Mouse (Mus musculus) hindbrain, embryonic 13.5 days (tissue): ENCODE data around the gene Spata31d1b. TPM values are rescaled to one million over a fixed set of nuclear protein-coding genes. Genes with fewer than 3 reads are reported as not detected.
"Not testable (repeated sequence)": the region's sequence is repeated elsewhere in the genome, so short reads cannot be mapped to it uniquely, and the experiment has no call there.

Experiments used
- ATAC-seq: fragments of 200-750 bp; cut with Nextera tagmentation; 2 replicates; pipeline ENCODE4 v1.8.0; 2017; ENCODE audit warnings: moderate TSS enrichment; ENCODE audit not compliant: low FRiP score
- H3K27ac ChIP-seq: fragments of 300-500 bp; sonication (generic); 2 replicates; pipeline ENCODE4 v1.5.1; 2015; ENCODE audit warnings: inconsistent platforms, mild to moderate bottlenecking, moderate library complexity
- H3K27me3 ChIP-seq: fragments of 300-500 bp; sonication (generic); 2 replicates; pipeline ENCODE4 v1.6.1; 2015; ENCODE audit warnings: mild to moderate bottlenecking, inconsistent platforms
- H3K36me3 ChIP-seq: fragments of 300-500 bp; sonication (generic); 2 replicates; pipeline ENCODE4 v1.6.1; 2015; ENCODE audit warnings: mild to moderate bottlenecking, inconsistent platforms
- H3K4me1 ChIP-seq: fragments of 300-500 bp; sonication (generic); replicated peaks from 2 replicates; pipeline ENCODE4 v1.6.1; 2015; ENCODE audit warnings: inconsistent platforms
- H3K4me2 ChIP-seq: fragments of 300-500 bp; sonication (generic); 2 replicates; pipeline ENCODE4 v1.6.1; 2015; ENCODE audit warnings: inconsistent platforms, mild to moderate bottlenecking, moderate library complexity
- H3K4me3 ChIP-seq: fragments of 300-500 bp; sonication (generic); 2 replicates; pipeline ENCODE4 v1.5.1; 2015; ENCODE audit warnings: mild to moderate bottlenecking, inconsistent platforms
- H3K9ac ChIP-seq: fragments of 300-500 bp; sonication (generic); 2 replicates; pipeline ENCODE4 v1.6.1; 2015; ENCODE audit warnings: mild to moderate bottlenecking, inconsistent platforms
- H3K9me3 ChIP-seq: fragments of 300-500 bp; sonication (generic); 2 replicates; pipeline ENCODE4 v1.6.1; 2016; ENCODE audit warnings: inconsistent platforms
- WGBS: fragments of 180-500 bp; shearing (Covaris S2); methylation state at CpG from one replicate; pipeline ENCODE4 v1.1.7; 2015; 5-methylcytosine and 5-hydroxymethylcytosine counted together
- polyA plus RNA-seq: library from polyadenylated mRNA; unstranded; fragments of >200 nt; fragmentation: Nextera tagmentation; extraction: Ambion mirVana; gene quantifications from 2 replicates; pipeline ENCODE4 v1.2.1, GENCODE M21; 2015

The Spata31d1b gene
- polyA plus RNA-seq, 1 experiment from 2014 or later, result not detected

- H3K36me3 ChIP-seq, result no peaks in the 10 kb centered on the region
- no peak overlapping the region for H3K4me3 ChIP-seq
- ATAC-seq, result no peak
- no peak overlapping the region for H3K4me2 ChIP-seq
- 0 out of 2 replicates have a peak, but pooled peaks cover 3% of the 10 kb centered on the region for H3K4me1 ChIP-seq
- H3K27me3 ChIP-seq, result 0 out of 2 replicates have a peak, but pooled peaks cover 5% of the 10 kb centered on the region
- H3K27ac ChIP-seq, result no peak overlapping the region
- H3K9me3 ChIP-seq, result no peaks in the 10 kb centered on the region
- H3K9ac ChIP-seq, result no peak overlapping the region
- WGBS, result 91% methylated on average over 8 of the region's 8 CpGs
These were observed 13.0 kb upstream of the Spata31d1b start for GRCm38 (mm10) chr13:59699131-59699530.

GRCm38 (mm10) chr13:59700137-59700536 is 11.9 kb upstream of the Spata31d1b start:
- not testable (repeated sequence) for H3K9ac ChIP-seq, H3K4me1 ChIP-seq, H3K4me2 ChIP-seq, H3K36me3 ChIP-seq, H3K4me3 ChIP-seq, H3K27ac ChIP-seq, H3K27me3 ChIP-seq, H3K9me3 ChIP-seq, ATAC-seq
- 45% methylated on average over 1 of the region's 1 CpGs for WGBS

DNA sequence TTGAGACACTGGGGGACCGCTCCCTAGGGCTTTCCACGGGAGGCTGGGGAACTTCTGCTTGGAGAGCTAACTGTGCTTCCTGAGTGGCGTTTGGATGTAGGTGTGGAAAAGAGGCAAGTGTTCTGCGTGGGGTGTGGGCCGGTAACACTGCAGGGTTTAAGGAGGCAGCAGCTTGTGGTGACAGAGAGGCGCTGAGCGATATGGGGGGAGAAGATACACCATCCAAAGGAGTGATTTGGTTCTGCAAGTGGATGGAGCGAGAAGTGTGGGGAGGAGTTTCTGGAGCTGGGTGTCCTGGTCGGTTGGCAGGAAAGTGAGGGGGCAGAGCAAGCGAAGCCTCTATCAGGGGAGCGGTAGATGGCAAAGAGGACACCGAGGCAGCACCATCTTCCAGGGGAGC is 8.6 kb upstream of the Spata31d1b start:
- H3K9me3 ChIP-seq, result no peaks in the 10 kb centered on the region
- H3K36me3 ChIP-seq, result no peaks in the 10 kb centered on the region
- no peak for ATAC-seq
- 0 out of 2 replicates have a peak, but pooled peaks cover 8% of the 10 kb centered on the region for H3K4me1 ChIP-seq
- 88% methylated on average over 12 of the region's 12 CpGs for WGBS
- no peak overlapping the region for H3K4me3 ChIP-seq
- H3K9ac ChIP-seq, result no peak overlapping the region
- H3K4me2 ChIP-seq, result no peak overlapping the region
- 0 out of 2 replicates have a peak, but pooled peaks cover 2% of the 10 kb centered on the region for H3K27me3 ChIP-seq
- H3K27ac ChIP-seq, result no peak overlapping the region

- Histone ChIP-seq H3K4me2 (no peak overlapping the region), H3K4me3 (no peak overlapping the region), H3K36me3 (no peaks in the 10 kb centered on the region), H3K27me3 (0 out of 2 replicates have a peak, but pooled peaks cover 2% of the 10 kb centered on the region), H3K9me3 (no peaks in the 10 kb centered on the region), H3K9ac (no peak overlapping the region), H3K4me1 (0 out of 2 replicates have a peak, but pooled peaks cover 8% of the 10 kb centered on the region), H3K27ac (no peak overlapping the region)
- 62% methylated on average over 12 of the region's 12 CpGs for WGBS
- no peak for ATAC-seq
These were observed 7.5 kb upstream of the Spata31d1b start for GRCm38 (mm10) chr13:59704562-59704961.

- Histone ChIP-seq H3K4me2 (no peak within 1 kb of the TSS), H3K36me3 (no peaks in the 10 kb centered on the region), H3K4me3 (no peak within 1 kb of the TSS), H3K27ac (no peak within 1 kb of the TSS), H3K27me3 (no peaks in the 10 kb centered on the region), H3K9me3 (no peaks in the 10 kb centered on the region), H3K9ac (no peak within 1 kb of the TSS), H3K4me1 (no peaks in the 10 kb centered on the region)
- ATAC-seq, result no peak
- 92% methylated on average over 15 of the region's 15 CpGs for WGBS
These were observed 1.9 kb upstream of the Spata31d1b start, which contains the start of gene Spata31d1a for GRCm38 (mm10) chr13:59710230-59710629. TSS of gene Spata31d1a (minus strand) at chr13:59710330.

DNA sequence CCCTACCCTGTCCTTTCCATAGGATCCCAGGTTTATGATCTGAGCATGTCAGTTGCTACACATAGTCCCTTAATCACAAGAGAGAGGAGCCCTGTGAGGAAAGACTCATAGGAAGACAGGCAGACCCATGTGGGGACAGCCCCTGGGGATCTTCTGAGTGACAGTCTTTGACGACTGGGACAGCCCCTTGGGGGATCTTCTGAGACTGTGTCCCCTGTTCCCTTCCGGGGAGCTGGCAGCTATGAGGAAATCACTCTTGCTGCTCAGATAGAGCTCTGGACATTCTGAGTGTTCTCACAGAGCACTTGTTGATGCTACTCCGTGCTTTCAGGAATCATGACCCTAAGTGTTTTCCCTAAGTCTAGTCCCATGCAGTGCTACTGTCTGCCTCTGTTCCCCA is 1.6 kb downstream of the Spata31d1b start:
- Histone ChIP-seq H3K9me3 (no peaks in the 10 kb centered on the region), H3K4me1 (no peaks in the 10 kb centered on the region), H3K27ac (no peak overlapping the region), H3K4me3 (no peak overlapping the region), H3K27me3 (no peaks in the 10 kb centered on the region), H3K4me2 (no peak overlapping the region), H3K9ac (no peak overlapping the region), H3K36me3 (no peaks in the 10 kb centered on the region)
- ATAC-seq, result no peak
- WGBS, result 40% methylated on average over 3 of the region's 3 CpGs

DNA sequence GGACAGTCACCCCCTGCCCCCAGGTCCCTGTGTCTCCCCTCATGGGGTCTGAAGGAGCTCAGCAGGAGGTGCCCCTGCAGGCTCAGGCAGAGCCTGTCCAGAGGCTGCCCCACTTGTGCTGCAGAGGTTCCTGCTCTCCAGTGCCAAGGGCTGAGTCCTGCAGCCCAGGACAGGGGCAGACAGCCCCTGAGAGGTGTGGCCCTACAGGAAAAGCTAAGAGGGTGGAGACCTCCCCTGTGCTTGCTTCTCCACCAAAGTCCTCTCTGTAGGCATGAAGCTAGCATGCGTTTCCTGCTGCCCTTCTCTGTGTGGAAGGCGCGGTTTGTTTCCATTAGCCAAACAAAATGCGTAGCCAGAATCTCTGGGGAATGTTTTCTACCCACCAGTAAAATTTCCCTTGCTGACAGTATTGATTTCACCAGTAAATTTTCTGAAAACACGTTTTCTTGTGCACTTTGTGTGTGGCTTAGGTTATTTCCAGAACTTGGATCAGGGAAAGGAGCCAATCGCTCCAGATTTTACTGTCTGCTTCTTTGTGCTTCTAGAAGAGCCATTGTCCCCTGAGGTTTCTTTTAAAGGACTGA is 6.9 kb downstream of the Spata31d1b start:
- ATAC-seq, H3K4me1 ChIP-seq, H3K36me3 ChIP-seq, H3K4me3 ChIP-seq, H3K27me3 ChIP-seq, H3K9me3 ChIP-seq, H3K9ac ChIP-seq, H3K27ac ChIP-seq, H3K4me2 ChIP-seq: not testable (repeated sequence)
- 41% methylated on average over 6 of the region's 6 CpGs for WGBS

DNA sequence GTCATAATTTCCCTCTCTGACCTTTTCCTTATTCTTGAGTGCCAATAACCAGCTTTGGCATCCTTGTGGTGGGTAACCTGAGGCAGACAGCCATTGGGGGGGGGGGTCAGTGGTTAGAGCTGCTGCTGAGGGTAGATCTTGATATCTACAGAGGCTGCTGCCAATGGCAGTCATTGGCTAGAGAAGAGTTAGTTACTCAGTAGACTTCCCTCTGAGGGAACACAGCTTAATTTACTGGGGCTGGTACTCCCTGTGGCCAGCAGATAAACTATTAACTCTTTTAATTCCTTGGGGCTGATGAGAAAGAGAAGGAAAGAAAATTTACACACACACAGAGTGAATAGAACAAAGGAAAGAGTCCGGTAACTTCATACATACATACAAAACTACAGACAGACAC is 7.4 kb downstream of the Spata31d1b start:
- Histone ChIP-seq H3K4me3 (no peak overlapping the region), H3K9ac (no peak overlapping the region), H3K27ac (no peak overlapping the region), H3K27me3 (no peaks in the 10 kb centered on the region), H3K4me2 (no peak overlapping the region), H3K36me3 (no peaks in the 10 kb centered on the region), H3K4me1 (peaks cover 7% of the 10 kb centered on the region; the same call in 1 of the 2 replicates), H3K9me3 (no peaks in the 10 kb centered on the region)
- ATAC-seq, result no peak
- WGBS, result 100% methylated on average over 1 of the region's 1 CpGs

- not testable (repeated sequence) for H3K36me3 ChIP-seq, H3K4me3 ChIP-seq, H3K27me3 ChIP-seq, H3K27ac ChIP-seq, H3K4me2 ChIP-seq, H3K9me3 ChIP-seq, H3K9ac ChIP-seq, ATAC-seq
- 81% methylated on average over 1 of the region's 1 CpGs for WGBS
- peaks cover 15% of the 10 kb centered on the region for H3K4me1 ChIP-seq
These were observed 10.0 kb downstream of the Spata31d1b start for GRCm38 (mm10) chr13:59722089-59722488.

DNA sequence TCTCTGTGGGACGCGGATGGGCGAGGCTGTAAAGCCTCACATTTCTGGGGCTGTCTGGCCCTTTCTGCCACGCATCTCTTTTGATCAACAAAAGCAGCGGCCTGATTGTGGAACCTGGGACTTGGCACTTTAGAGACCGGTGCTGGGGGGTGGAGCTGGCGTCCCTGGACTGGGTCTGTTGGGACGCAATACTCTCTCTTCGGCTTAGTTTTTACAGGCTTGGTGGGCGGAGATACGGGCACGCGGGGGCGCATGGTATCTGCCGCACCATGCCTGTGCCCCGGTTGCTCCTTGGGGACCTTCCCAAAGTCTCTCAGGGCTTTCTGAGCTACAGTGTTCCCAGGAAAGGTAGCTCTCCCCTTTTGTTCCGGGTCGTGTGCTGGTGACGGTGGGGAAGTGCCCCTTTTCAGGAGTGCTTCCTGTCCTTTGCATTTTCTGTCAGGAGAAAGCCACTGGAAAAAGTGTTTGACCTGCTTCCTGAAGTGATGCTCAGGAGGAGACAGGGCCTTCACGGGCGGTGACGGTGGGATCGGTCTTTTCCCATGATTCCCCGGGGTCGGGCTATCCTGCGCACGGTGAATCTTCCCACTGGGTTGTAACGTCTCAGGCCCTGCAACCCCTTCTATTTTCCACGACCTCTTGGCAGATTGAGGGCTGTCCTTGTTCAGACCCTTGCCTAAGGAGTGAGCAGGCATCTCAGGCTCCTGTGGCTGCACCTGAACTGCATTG is 14.2 kb downstream of the Spata31d1b start:
- Histone ChIP-seq H3K27me3 (0 out of 2 replicates have a peak, but pooled peaks cover 7% of the 10 kb centered on the region), H3K4me2 (peak overlapping the region; percentile 45), H3K27ac (no peak overlapping the region), H3K36me3 (no peaks in the 10 kb centered on the region), H3K9ac (peak overlapping the region; percentile 6; the same call in 1 of the 2 replicates), H3K9me3 (no peaks in the 10 kb centered on the region), H3K4me1 (peaks cover 11% of the 10 kb centered on the region), H3K4me3 (no peak overlapping the region)
- WGBS, result 32% methylated on average over 29 of the region's 29 CpGs
- no peak for ATAC-seq

DNA sequence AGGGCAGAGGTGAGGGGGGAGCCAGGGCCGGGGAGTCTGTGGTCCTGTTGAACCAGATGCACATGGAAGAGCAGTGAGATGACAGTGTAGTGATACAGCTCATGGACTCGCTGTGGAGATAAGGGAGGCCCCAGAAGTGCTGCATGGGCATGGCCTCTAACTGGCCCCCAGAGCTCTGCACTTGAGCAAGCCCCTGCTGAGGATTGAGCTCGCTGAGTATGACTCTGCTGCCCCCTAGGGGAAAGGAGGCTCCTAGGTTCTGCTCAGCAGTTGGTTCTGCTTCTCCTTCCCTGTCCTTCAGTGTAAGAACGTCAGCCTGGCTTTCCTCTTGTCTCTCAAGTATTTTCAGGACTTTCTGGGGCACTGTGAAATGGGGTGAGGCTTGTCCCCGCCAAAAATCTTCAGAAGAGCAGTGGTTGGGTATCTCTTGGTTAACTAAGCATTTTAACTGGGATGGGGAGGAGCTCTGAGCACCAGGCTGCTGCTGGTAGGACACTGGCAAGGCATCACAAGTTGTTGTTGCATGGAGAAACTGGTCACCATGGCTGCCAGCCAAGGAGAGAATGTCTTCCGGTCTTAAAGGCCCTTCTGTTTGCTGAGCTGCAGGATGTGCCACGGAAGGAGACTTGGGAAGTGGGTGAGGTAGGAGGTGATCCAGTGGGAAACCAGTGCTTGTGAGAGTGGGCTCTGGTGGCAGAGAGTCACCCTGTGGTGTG is 16.5 kb downstream of the Spata31d1b start:
- H3K27me3 ChIP-seq, result 0 out of 2 replicates have a peak, but pooled peaks cover 7% of the 10 kb centered on the region
- peak; percentile 90 for ATAC-seq
- 29% methylated on average over 7 of the region's 7 CpGs for WGBS
- no peak overlapping the region for H3K4me2 ChIP-seq
- H3K9ac ChIP-seq, result no peak overlapping the region
- no peak overlapping the region for H3K4me3 ChIP-seq
- H3K27ac ChIP-seq, result no peak overlapping the region
- H3K36me3 ChIP-seq, result no peaks in the 10 kb centered on the region
- peaks cover 11% of the 10 kb centered on the region for H3K4me1 ChIP-seq
- H3K9me3 ChIP-seq, result no peaks in the 10 kb centered on the region

GRCm38 (mm10) chr13:59731652-59732051 is 19.6 kb downstream of the Spata31d1b start, which contains the start of gene Spata31d1d:
TSS of gene Spata31d1d (minus strand) at chr13:59731752.
- Histone ChIP-seq H3K4me3 (no peak within 1 kb of the TSS), H3K9ac (no peak within 1 kb of the TSS), H3K4me2 (no peak within 1 kb of the TSS), H3K27me3 (0 out of 2 replicates have a peak, but pooled peaks cover 7% of the 10 kb centered on the region), H3K9me3 (no peaks in the 10 kb centered on the region), H3K36me3 (no peaks in the 10 kb centered on the region), H3K4me1 (0 out of 2 replicates have a peak, but pooled peaks cover 2% of the 10 kb centered on the region), H3K27ac (no peak within 1 kb of the TSS)
- 54% methylated on average over 7 of the region's 7 CpGs for WGBS
- no peak for ATAC-seq
